Mouse (Mus musculus): ENCODE data around the gene Sstr5.

DNA sequence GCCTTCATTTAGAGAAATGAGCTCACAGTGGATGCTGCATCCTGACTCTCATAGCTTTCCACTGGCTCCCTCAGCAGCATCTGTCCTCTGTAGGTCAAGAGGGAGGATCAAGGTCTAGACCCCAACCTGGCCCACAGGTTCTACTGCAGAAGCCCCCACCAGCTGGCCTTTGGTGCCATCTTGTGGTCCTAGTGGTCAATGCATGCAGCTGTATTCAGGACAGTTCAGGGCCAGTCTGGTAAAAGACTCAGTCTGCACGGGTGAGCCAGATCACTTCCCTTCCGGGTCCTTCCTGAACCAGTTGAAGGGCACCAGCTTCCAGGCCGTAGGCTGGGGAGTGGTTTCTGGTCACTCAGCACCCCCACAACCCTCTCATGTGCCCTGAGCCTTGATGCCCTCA lies 10.7 kb upstream of the Sstr5 start:
- no peak for TF ChIP-seq NRF1 (IDR thresholded peaks at IDR 0.05; ENCODE audit: insufficient read depth, low read depth, low read length, poor library complexity, severe bottlenecking)
- no peak for TF ChIP-seq UBTF (IDR thresholded peaks at IDR 0.05; ENCODE audit: borderline replicate concordance, insufficient read depth, low read depth, low read length)
- TF ChIP-seq MAZ (IDR thresholded peaks at IDR 0.05; ENCODE audit: low read depth, low read length): 0 out of 2 replicates have a peak, but pooled peaks have one; percentile 30
- peak; percentile 59 to 80 (median 71) for TF ChIP-seq CTCF (IDR thresholded peaks at IDR 0.05 in 2 of 3, conservative IDR thresholded peaks at IDR 0.05 in 1 of 3; ENCODE audit: control insufficient read depth in 1 of 3, insufficient read depth in 1 of 3, low read depth in 2 of 3, low read length in 3 of 3, poor library complexity in 1 of 3, severe bottlenecking in 1 of 3)
- TF ChIP-seq MYC (IDR thresholded peaks at IDR 0.05; ENCODE audit: low read depth, low read length): no peak
- TF ChIP-seq POLR2AphosphoS5 (IDR thresholded peaks at IDR 0.05; ENCODE audit: borderline replicate concordance, low read depth, low read length): no peak
